Mouse (Mus musculus) R1 (cell line): ENCODE measurements around the gene Ggt7.
"Not testable (repeated sequence)": the region's sequence is repeated elsewhere in the genome, so short reads cannot be mapped to it uniquely, and the experiment has no call there.

Experiments used
- DNase-seq: peaks from one replicate; pipeline ENCODE4 v3.0.0-alpha.2; 2018; ENCODE audit warnings: low read depth, low spot score

Ggt7 gene

GRCm38 (mm10) chr2:155507721-155508470 lies 10.1 kb downstream of the Ggt7 start:
- DNase-seq, result peak; percentile 23

DNA sequence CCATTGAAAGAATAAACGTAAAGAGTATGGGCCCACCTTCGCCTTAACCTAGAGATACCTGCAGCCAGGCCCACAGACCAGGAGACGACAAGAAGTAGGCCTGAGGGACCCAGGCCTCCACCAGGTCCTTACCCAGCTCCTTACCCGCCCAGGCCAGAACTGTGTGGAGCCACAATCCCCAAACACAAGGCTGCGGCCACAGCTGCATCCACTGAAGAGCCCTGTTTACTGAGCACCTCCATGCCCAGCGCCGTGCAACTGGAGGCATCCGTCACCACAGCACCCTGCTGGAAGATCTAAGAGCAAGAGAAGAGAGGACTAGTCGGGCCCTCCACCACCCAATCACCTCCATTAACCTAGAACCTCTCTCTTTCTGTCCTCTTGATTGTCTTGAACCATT lies 12.2 kb downstream of the Ggt7 start:
- no peak for DNase-seq

DNA sequence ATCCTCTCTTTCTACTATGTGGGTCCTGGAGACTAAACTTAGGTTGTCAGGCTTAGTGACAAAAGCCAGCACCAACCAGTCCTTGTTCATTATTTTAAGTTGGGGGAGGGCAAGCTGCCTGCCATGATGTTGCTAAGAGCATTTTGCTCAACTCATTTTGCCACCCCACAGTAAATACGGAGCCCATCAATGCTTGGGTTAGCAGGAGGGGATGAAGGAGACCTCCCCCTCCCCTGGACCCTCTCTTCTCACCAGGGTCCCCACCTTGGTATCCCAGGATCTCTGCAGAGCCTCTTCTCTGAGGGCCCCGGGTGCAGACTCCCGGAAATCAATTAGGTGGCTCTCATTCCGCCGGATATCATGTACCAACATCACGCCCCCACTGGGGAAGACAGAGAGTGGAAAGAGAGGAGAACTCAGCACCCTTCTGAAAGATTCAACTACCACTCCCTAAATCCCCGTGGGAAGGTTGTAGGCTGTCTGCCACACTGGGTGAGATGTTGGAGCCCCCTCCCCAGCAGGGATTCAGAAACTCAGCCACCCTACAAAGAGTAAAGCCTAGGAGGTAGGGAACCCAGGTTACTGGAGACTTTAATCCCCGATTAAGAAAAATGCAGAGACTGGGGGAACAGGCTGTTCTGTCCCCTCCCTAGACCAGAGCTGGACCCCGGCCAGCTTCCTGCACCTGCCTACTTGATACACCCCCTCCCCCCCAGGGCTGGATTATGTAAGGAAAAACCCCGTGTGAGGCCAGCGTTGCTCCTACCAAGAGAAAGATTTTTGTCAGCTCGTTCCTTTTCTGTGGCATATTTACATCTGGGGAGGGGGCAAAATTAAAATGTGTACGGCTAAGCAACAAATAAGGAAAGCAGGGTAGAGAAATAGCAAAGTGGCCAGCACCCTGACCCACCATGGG lies 13.3 kb downstream of the Ggt7 start:
- peak; percentile 18 for DNase-seq

DNA sequence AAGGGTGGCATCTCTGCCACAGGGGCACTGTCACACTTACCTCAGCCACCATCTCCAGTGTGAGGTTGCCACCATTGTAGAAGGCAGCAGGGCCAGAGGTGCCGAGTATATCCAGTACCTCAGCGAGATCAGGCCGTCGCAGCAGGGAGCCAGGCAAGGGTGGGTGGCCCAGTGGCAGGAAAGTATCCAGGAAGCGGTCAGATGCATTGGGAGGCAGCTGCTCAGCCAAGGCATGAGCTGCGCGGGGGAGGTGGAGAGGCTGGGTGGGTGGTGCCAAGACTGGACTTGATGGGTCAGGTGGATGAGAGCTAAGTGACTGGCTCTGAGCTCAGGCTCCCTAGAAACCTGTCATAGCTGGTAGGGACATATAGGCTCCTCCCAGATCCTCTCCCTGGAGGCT lies 15.4 kb downstream of the Ggt7 start:
- no peak for DNase-seq

- no peak for DNase-seq
Observed at GRCm38 (mm10) chr2:155490998-155491397, 27.0 kb downstream of the Ggt7 start.

DNA sequence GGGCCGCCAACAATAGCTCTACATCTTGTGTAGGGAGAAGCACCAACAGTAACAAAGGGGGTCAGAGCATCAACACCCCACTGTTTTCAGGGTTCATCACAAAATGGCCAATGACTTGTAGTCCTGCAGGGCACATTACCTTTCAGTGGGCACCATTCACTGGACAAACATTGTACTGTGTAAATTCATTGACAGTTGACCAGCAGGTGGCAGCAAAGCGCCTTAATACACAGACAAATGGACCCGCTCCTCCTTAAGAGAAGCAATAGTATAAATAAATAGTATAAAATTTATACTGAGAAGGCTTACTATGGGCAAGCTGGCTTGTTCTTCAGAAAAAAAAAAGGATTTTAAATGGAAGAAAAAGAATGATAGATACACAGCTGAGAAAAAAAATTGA lies 36.0 kb downstream of the Ggt7 start:
- peak; percentile 83 for DNase-seq

GRCm38 (mm10) chr2:155473570-155474088 lies 44.4 kb downstream of the Ggt7 start, which contains the start of gene Ncoa6:
Gene Ncoa6, minus strand, starts transcription at chr2:155473894.
- peak; percentile 76 for DNase-seq

DNA sequence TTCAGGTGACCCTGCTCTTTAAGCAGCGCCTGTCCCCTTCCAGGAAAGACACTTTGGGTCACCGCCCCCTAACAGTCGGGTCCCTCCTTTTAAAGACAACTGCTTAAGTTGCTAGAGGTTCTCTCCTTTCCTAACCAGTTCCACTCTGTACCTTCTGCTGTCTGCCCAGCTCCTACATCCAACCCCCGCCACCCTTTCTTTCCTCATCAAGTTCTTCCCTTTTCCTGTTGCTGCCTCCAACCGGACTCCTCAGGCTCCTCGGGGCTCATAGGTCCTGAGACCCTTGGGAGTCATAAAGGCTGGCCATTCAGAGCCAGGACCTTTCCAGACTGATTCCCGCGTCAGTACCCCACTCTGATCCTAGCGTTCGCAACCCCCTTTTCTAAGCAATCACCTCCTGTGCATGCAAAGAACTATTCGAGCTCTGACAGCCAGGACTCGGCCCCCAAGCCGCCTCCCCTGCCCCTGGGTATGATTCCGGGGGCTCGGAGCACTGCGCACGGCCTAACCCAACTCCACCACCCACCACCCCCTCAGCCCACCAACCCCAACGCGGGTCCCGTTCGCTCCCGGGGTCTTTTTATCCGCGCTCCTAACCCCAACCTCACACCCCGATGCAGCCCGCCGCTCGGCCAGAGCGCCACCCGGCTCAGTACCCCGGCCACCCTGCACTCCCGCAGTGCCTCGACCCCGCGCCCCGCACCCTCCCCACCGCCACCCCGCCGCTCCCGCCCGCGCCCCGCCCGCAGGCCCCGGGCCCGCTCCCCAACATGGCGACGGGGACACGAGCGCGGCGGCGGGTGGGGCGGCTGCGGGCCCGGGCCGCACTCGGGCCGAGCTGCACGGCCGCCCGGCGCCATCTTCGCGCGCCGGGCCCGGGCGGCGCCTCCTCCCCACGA lies 45.1 kb downstream of the Ggt7 start:
- DNase-seq, result peak; percentile 58

- DNase-seq, result no peak
Observed at GRCm38 (mm10) chr2:155466861-155467260, 51.2 kb downstream of the Ggt7 start.

DNA sequence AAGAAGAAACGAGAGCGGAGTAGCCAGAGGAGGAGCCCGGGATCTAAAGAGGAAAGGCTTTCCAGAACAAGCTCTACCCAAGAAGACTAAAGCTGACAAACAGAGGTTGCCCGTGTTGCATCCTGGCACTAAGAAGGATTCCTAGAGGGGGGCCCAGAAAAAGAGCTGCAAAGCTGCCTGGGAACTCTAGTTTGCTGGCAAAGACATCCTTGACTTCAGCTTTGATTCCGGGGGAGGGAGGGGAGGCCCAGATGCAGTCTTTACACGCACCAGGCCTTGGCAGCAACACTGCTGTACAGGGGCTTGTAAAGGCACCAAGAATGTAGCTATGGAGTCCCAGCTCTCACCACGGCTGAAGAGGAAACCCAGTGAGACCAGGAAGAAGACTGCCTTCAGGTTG lies 64.4 kb downstream of the Ggt7 start:
- DNase-seq, result no peak

- DNase-seq, result peak; percentile 50
Observed at GRCm38 (mm10) chr2:155451256-155451655, 66.8 kb downstream of the Ggt7 start.

- not testable (repeated sequence) for DNase-seq
Observed at GRCm38 (mm10) chr2:155447906-155448305, 70.1 kb downstream of the Ggt7 start.

GRCm38 (mm10) chr2:155443446-155443845 lies 74.6 kb downstream of the Ggt7 start:
- peak; percentile 61 for DNase-seq

GRCm38 (mm10) chr2:155442916-155443315 lies 75.1 kb downstream of the Ggt7 start:
- no peak for DNase-seq
